Mouse (Mus musculus) forebrain, embryonic 11.5 days (tissue): ENCODE measurements around the gene Kmt2c. TPM values are rescaled to one million over a fixed set of nuclear protein-coding genes. Genes with fewer than 3 reads are reported as not detected.

Experiments
- ATAC-seq: fragments of 200-750 bp; cut with Nextera tagmentation; replicated peaks from 2 replicates; pipeline ENCODE4 v1.8.0; 2017; ENCODE audit warnings: moderate TSS enrichment; ENCODE audit not compliant: low FRiP score
- DNase-seq: peaks from one replicate; pipeline ENCODE4 v3.0.0-alpha.2; 2017; ENCODE audit warnings: low spot score
- H3K27ac ChIP-seq: fragments of 300-500 bp; sonication (generic); 2 replicates; pipeline ENCODE4 v1.5.1; 2014; ENCODE audit warnings: low read depth, low read length
- H3K27me3 ChIP-seq: fragments of 300-500 bp; sonication (generic); 2 replicates; pipeline ENCODE4 v1.6.1; 2014; ENCODE audit warnings: mild to moderate bottlenecking, low read length, mixed read lengths; ENCODE audit not compliant: control insufficient read depth, insufficient read depth
- H3K36me3 ChIP-seq: fragments of 300-500 bp; sonication (generic); 2 replicates; pipeline ENCODE4 v1.6.1; 2014; ENCODE audit warnings: mild to moderate bottlenecking, low read length, moderate library complexity, mixed read lengths; ENCODE audit not compliant: control insufficient read depth, insufficient read depth
- H3K4me1 ChIP-seq: fragments of 300-500 bp; sonication (generic); replicated peaks from 2 replicates; pipeline ENCODE4 v1.6.1; 2014; ENCODE audit warnings: low read length, mixed read lengths; ENCODE audit not compliant: control insufficient read depth, insufficient read depth
- H3K4me2 ChIP-seq: fragments of 300-500 bp; sonication (generic); 2 replicates; pipeline ENCODE4 v1.6.1; 2014; ENCODE audit warnings: low read depth, mild to moderate bottlenecking, low read length, moderate library complexity, mixed read lengths; ENCODE audit not compliant: severe bottlenecking
- H3K4me3 ChIP-seq: fragments of 300-500 bp; sonication (generic); 2 replicates; pipeline ENCODE4 v1.5.1; 2014; ENCODE audit warnings: low read depth, low read length
- H3K9ac ChIP-seq: fragments of 300-500 bp; sonication (generic); 2 replicates; pipeline ENCODE4 v1.6.1; 2014; ENCODE audit warnings: low read length
- H3K9me3 ChIP-seq: fragments of 300-500 bp; sonication (generic); 2 replicates; pipeline ENCODE4 v1.6.1; 2016; ENCODE audit warnings: low read length, mixed read lengths; ENCODE audit not compliant: control insufficient read depth
- WGBS: fragments of 180-500 bp; shearing (Covaris S2); extraction: QIAGEN DNeasy Blood & Tissue Kit; methylation state at CpG from one replicate; pipeline ENCODE4 v1.1.7; 2014; 5-methylcytosine and 5-hydroxymethylcytosine counted together
- polyA plus RNA-seq: library from polyadenylated mRNA; unstranded; fragments of >200 nt; fragmentation: Nextera tagmentation; extraction: Ambion mirVana; gene quantifications from 2 replicates; pipeline ENCODE4 v1.2.1, GENCODE M21; 2014

Kmt2c gene
- polyA plus RNA-seq, 1 experiment from 2014 or later = 24.6 TPM

DNA sequence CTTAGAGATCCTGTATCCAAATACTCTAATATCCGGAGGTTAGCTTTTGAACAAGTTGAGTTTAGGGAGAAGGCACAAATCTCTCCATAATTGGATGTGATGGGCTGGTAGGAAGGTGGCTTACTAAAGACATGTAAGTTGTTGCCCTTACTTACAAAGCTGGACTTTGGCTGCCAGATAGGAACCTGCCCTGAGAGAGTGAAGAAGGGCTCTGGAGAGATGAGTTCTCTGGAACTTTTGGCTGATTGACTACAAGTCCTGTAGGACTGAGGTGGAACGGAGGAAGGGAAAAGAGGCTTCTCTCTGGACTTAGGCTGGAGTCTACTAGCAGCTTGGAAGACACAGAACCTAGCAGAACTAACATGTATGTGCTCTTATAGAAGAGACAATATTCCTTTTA, 37.0 kb upstream of the Kmt2c start:
- no peak overlapping the region for H3K9ac ChIP-seq
- ATAC-seq = no peak
- 84% methylated on average over 2 of the region's 2 CpGs for WGBS

DNA sequence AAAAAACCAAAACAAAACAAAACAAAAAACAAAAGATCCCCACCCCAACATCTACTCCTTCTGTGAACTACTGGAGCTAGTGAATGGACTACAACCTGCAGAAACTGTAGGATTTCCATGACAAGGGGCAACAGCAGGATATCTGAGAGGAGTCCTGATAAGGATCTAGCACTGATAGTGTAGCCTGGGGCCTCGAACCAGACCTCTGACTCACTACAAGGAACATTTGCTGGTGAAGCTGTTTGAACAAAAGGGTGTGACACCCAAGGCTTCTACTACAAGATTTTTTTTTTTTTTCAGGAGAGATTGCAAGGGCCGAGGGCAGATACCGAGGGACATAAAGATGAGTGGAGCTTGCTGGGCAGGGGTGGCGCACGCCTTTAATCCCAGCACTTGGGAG, 34.7 kb upstream of the Kmt2c start:
- Histone ChIP-seq H3K4me2 (no peak overlapping the region), H3K4me1 (0 out of 2 replicates have a peak, but pooled peaks cover 2% of the 10 kb centered on the region), H3K9me3 (no peaks in the 10 kb centered on the region), H3K9ac (no peak overlapping the region), H3K36me3 (no peaks in the 10 kb centered on the region), H3K27ac (no peak overlapping the region), H3K4me3 (no peak overlapping the region), H3K27me3 (no peaks in the 10 kb centered on the region)
- DNase-seq (no peak), ATAC-seq (no peak)
- WGBS = 84% methylated on average over 5 of the region's 5 CpGs

More for the DNA sequence above, 37.0 kb upstream of the Kmt2c start:
- H3K27ac ChIP-seq = no peak overlapping the region
- H3K9me3 ChIP-seq = no peaks in the 10 kb centered on the region
- DNase-seq = no peak
- no peaks in the 10 kb centered on the region for H3K27me3 ChIP-seq
- H3K36me3 ChIP-seq = no peaks in the 10 kb centered on the region
- H3K4me3 ChIP-seq = no peak overlapping the region
- no peaks in the 10 kb centered on the region for H3K4me1 ChIP-seq
- no peak overlapping the region for H3K4me2 ChIP-seq

DNA sequence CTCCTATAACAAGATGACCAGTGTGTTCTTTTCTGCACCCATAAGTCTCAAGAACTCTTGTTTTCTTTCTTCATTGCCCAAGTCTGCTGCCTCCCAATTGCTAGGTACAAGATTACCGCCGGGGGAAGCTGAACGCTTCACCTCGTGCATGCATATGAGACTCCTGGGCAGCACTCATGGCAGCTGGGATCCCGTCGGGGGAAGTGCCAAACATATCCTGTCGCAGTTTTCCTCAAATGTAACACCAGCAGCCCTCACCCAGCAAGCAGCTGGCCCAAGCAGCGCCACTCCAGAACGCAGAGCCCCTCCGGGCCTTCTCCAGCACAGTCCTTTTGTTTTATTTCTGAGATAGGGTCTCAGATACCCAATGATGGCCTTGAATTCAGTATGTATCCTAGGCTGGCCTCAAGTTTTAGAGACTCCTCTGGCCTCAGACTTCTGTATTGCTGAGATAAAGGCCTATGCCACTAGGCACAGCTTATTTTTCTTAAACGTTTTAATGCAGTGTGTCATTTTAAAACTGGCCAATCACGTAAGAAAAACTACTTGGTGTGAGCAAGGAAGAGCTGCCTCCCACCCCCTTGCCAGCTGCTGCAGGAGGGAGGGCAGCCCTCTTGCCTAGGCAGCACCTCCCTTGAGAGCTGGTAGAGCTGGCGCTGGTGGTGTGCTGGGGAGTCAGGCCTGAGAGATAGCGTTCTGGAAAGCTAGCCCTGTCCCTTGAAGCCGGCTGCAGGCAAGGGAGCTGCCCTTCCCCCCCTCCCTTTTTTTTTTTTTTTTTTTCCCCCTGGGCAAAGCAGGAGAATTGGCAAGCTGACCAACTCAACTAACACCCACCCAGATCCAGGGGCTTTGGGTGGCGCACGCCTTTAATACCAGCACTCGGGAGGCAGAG, 33.9 kb upstream of the Kmt2c start:
- Histone ChIP-seq H3K27ac (no peak overlapping the region), H3K36me3 (no peaks in the 10 kb centered on the region), H3K27me3 (no peaks in the 10 kb centered on the region), H3K4me1 (0 out of 2 replicates have a peak, but pooled peaks cover 2% of the 10 kb centered on the region), H3K4me2 (no peak overlapping the region), H3K4me3 (no peak overlapping the region), H3K9me3 (no peaks in the 10 kb centered on the region), H3K9ac (no peak overlapping the region)
- DNase-seq (peak; percentile 53), ATAC-seq (no peak)
- WGBS = 61% methylated on average over 17 of the region's 18 CpGs

DNA sequence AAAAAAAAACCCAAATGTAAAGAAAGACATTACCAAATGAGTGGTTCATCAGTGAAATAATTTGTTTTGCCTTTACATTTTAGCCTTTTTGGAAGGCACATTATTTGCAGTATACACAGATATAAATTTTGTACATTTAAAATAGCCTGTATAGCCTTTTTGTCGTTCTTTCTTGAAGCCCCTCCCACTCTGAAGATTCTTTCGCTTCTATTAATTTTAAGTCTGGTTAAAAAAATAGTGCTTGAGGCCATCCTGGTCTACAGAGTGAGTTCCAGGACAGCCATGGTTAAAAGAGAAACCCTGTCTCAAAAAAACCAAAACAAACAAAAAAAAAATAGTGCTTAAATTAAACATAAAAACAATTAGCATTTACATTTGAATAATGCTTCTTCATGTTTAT, 32.0 kb upstream of the Kmt2c start:
- Histone ChIP-seq H3K4me1 (0 out of 2 replicates have a peak, but pooled peaks cover 2% of the 10 kb centered on the region), H3K9ac (no peak overlapping the region; the same call in 1 of the 2 replicates), H3K4me2 (peak overlapping the region; percentile 55; the same call in 1 of the 2 replicates), H3K36me3 (no peaks in the 10 kb centered on the region), H3K27me3 (no peaks in the 10 kb centered on the region), H3K9me3 (no peaks in the 10 kb centered on the region), H3K27ac (peak overlapping the region; percentile 94; the same call in 1 of the 2 replicates), H3K4me3 (peak overlapping the region; percentile 64)
- ATAC-seq (no peak), DNase-seq (no peak)
- 23% methylated on average over 2 of the region's 2 CpGs for WGBS

DNA sequence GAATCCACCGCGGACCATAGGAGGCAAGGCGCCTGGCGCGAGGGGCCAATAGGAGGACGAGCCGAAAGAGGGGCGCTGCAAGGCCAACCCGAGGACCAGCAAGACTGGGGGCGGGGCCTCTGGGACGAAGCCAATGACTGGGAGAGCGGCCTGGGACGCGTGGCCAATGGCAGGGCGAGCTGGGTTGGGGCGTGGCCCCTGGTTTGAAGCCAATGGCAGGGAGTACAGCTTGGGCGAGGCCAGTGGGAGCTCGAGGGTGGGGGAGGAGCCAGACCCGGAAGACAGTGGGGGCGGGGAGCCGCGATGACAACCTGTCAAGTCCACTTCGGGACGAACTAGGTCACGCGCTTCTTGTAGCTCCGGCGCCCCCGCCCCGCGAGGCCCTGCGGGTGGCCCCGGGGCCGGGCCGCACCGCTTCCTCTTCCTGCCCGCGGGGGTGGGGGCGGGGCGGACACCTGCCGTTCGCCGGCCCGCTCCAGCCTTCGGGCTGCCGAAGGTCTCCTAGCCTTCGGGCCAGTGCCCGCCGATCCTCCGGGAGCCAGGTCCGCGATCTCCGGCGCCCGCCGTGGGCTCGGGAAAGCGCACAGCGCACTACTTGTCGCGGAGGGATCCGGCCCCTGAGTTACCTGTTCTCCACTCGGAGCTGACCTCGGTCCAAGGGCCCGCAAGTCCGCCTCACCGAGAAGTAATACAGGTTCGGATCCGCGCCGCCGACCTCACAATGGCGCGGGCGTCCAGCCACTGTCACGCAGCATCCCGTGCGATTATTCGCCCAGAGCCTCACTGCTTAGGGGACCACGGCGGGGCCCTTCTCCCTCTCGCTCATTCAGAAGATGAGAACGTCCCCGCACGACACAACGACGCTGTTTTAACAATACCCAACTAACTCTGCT, 31.2 kb upstream of the Kmt2c start:
- ATAC-seq (peak; percentile 100), DNase-seq (peak; percentile 100)
- Histone ChIP-seq H3K4me1 (0 out of 2 replicates have a peak, but pooled peaks cover 2% of the 10 kb centered on the region), H3K27ac (peak overlapping the region; percentile 94), H3K4me3 (peak overlapping the region; percentile 64), H3K9ac (peak overlapping the region; percentile 77), H3K4me2 (peak overlapping the region; percentile 55), H3K27me3 (no peaks in the 10 kb centered on the region), H3K36me3 (no peaks in the 10 kb centered on the region), H3K9me3 (no peaks in the 10 kb centered on the region)
- under 1% methylated on average over 82 of the region's 87 CpGs for WGBS

DNA sequence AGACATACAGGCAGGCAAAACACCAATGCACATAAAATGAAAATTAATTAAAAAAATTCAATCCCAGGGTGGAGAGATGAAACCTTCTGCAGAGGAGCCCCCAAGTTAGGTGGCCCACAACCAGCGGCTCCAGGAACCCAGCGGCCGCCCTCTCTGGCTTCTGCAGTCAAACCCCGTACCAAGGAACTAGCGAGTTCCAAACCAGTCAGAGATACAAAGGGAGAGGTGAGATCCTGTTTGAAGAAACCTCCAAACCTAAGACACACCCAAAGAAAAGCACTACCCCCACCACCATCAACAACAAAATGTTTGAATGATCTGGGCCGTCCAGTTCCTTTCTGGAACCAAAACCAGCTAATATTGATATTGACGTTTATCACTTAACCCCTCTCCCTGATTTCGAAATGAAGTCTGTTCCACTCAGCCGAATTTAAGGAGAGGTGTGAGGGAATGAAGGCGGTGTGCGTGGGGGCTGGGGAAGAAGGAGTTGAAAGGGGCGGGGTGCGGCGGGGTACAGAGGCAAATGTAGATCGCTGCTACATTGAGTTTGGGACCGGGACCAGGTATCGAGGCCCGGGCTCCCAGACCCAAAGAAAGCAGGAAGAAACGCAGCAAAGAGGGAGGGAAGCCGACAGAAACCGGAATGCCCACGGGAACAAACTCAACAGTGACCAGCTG, 30.4 kb upstream of the Kmt2c start:
- H3K9me3 ChIP-seq = no peaks in the 10 kb centered on the region
- peak overlapping the region; percentile 66 for H3K9ac ChIP-seq
- H3K27ac ChIP-seq = 0 out of 2 replicates have a peak overlapping the region, but pooled peaks have one; percentile 58
- no peaks in the 10 kb centered on the region for H3K27me3 ChIP-seq
- DNase-seq (no peak), ATAC-seq (peak; percentile 47; the same call in 1 of the 2 replicates)
- 0 out of 2 replicates have a peak, but pooled peaks cover 2% of the 10 kb centered on the region for H3K4me1 ChIP-seq
- H3K4me3 ChIP-seq = peak overlapping the region; percentile 64
- H3K4me2 ChIP-seq = peak overlapping the region; percentile 51
- whole genome bisulfite sequencing = 10% methylated on average over 22 of the region's 22 CpGs
- H3K36me3 ChIP-seq = no peaks in the 10 kb centered on the region

DNA sequence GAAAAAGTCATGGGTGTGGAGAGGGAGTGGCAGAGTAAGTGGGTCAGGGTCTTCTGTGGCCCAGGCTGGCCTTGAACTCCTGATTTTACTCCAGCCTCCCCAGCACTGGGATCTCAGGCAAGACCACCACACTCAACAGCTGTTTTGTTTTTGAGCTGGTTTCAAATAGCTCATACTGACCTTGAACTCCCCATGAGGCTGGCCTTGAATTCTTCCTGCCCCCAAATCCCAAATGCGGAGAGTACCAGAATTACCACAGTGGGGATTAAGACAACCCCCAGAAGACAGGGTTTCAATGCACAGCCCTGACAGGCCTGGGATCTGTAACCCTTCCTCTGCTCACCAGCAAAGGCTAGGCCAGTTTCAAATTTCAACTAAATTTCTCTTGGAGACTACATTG, 29.4 kb upstream of the Kmt2c start:
- WGBS = 58% methylated on average over 1 of the region's 1 CpGs
- Histone ChIP-seq H3K9me3 (no peaks in the 10 kb centered on the region), H3K4me3 (no peak overlapping the region), H3K4me2 (no peak overlapping the region), H3K4me1 (0 out of 2 replicates have a peak, but pooled peaks cover 2% of the 10 kb centered on the region), H3K36me3 (no peaks in the 10 kb centered on the region), H3K9ac (no peak overlapping the region), H3K27ac (no peak overlapping the region), H3K27me3 (no peaks in the 10 kb centered on the region)
- ATAC-seq (no peak), DNase-seq (no peak)

DNA sequence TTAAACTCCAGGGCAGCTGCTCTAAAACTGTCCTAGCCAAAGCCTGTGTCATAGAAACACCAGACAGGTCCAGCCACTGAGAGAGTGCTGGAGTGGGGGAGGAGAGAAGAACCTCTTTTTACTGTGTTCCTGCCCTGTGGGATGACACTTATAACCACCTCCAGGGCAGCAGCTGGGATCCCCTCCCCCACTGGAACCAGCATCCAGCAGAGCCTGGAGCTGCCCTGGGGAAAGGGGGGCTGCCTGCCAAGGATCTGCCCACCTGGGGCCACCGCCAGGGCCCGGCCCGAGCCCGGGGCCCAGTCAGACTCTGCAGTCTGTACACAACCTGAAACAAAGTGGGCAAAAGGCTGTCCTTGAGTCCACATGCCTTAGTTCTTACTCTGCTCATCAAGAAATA, 28.3 kb upstream of the Kmt2c start:
- Histone ChIP-seq H3K27ac (no peak overlapping the region), H3K4me2 (no peak overlapping the region), H3K36me3 (no peaks in the 10 kb centered on the region), H3K27me3 (no peaks in the 10 kb centered on the region), H3K4me1 (0 out of 2 replicates have a peak, but pooled peaks cover 2% of the 10 kb centered on the region), H3K9me3 (no peaks in the 10 kb centered on the region), H3K4me3 (no peak overlapping the region), H3K9ac (no peak overlapping the region)
- DNase-seq (no peak), ATAC-seq (no peak)
- WGBS = 41% methylated on average over 4 of the region's 4 CpGs
